Mouse (Mus musculus) spleen, postnatal 36 days (tissue): ENCODE results near the gene Aspa.
"Not testable (repeated sequence)": the region's sequence is repeated elsewhere in the genome, so short reads cannot be mapped to it uniquely, and the experiment has no call there.

Experiments used
- DNase-seq, 2 experiments: peaks; one replicate each; pipeline ENCODE4 v3.0.0; 2022; ENCODE audit warnings: low spot score in 2 of 2, mixed read lengths in 1 of 2

Aspa gene

GRCm38 (mm10) chr11:73329442-73329841 is at the start of gene Aspa, which contains the start of the genes Gm49340 and Spata22:
Gene Aspa, minus strand, starts transcription at chr11:73329596.
Gene Gm49340, plus strand, starts transcription at chr11:73329741.
Gene Spata22, plus strand, starts transcription at chr11:73329741.
- no peak for DNase-seq

- DNase-seq, result no peak
Observed at GRCm38 (mm10) chr11:73370946-73371345, 41.5 kb upstream of the Aspa start, which contains the start of gene Olfr376. Gene Olfr376, plus strand, starts transcription at chr11:73371246.

- DNase-seq, result no peak
Observed at GRCm38 (mm10) chr11:73350483-73350882, 21.1 kb upstream of the Aspa start, which contains the start of gene Olfr20. Gene Olfr20, plus strand, starts transcription at chr11:73350783.

GRCm38 (mm10) chr11:73336919-73337318 is 7.5 kb upstream of the Aspa start:
- DNase-seq, result no peak

GRCm38 (mm10) chr11:73333357-73333756 is 4.0 kb upstream of the Aspa start:
- no peak for DNase-seq

- no peak for DNase-seq
Observed at GRCm38 (mm10) chr11:73327361-73327760, 2.0 kb downstream of the Aspa start.

GRCm38 (mm10) chr11:73326485-73326886 is 2.9 kb downstream of the Aspa start:
- DNase-seq, result peak; percentile 1 to 4

GRCm38 (mm10) chr11:73323906-73324830 is 5.2 kb downstream of the Aspa start:
- no peak for DNase-seq

- DNase-seq, result not testable (repeated sequence)
Observed at GRCm38 (mm10) chr11:73321064-73321463, 8.3 kb downstream of the Aspa start.

GRCm38 (mm10) chr11:73318581-73318980 is 10.8 kb downstream of the Aspa start:
- DNase-seq, result not testable (repeated sequence)

GRCm38 (mm10) chr11:73315961-73316360 is 13.4 kb downstream of the Aspa start:
- no peak for DNase-seq

- DNase-seq, result no peak
Observed at GRCm38 (mm10) chr11:73303123-73303522, 26.3 kb downstream of the Aspa start.

- no peak for DNase-seq
Observed at GRCm38 (mm10) chr11:73289621-73290020, 39.8 kb downstream of the Aspa start.

GRCm38 (mm10) chr11:73284351-73284750 is 45.0 kb downstream of the Aspa start:
- DNase-seq, result no peak

GRCm38 (mm10) chr11:73283926-73284325 is 45.5 kb downstream of the Aspa start:
- DNase-seq, result no peak

- no peak for DNase-seq
Observed at GRCm38 (mm10) chr11:73283369-73283768, 46.0 kb downstream of the Aspa start.

- DNase-seq, result no peak
Observed at GRCm38 (mm10) chr11:73281528-73282027, 47.8 kb downstream of the Aspa start.

- no peak for DNase-seq
Observed at GRCm38 (mm10) chr11:73280710-73281109, 48.7 kb downstream of the Aspa start.

GRCm38 (mm10) chr11:73274821-73275220 is 54.6 kb downstream of the Aspa start:
- no peak for DNase-seq

- no peak for DNase-seq
Observed at GRCm38 (mm10) chr11:73267267-73267666, 62.1 kb downstream of the Aspa start, which contains the start of gene Trpv3. Gene Trpv3, plus strand, starts transcription at chr11:73267388.

- DNase-seq, result no peak
Observed at GRCm38 (mm10) chr11:73261385-73261784, 68.0 kb downstream of the Aspa start.

GRCm38 (mm10) chr11:73260457-73260856 is 68.9 kb downstream of the Aspa start:
- DNase-seq, result no peak

- DNase-seq, result no peak
Observed at GRCm38 (mm10) chr11:73258664-73259063, 70.7 kb downstream of the Aspa start.
